Mouse (Mus musculus): Measurements from ENCODE around the gene Ctc1.

DNA sequence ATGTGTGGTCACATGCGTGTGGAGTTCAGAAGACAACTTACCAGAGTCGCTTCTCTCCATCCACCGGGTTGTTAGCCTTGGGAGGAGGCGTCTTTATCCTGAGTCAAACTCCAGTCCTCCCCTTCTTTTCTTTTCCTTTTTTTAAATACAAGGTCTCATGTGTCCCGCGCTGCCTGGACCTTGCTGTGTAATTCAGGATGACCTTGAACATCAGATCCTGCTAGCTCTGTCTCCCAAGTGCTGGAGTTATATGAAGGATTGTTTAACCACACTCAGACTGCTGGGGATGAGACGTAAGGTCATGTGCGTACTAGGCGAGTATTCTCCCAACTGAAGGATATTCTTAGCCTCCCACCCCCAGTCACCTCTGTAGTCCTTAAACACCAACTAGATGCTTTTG is 61.6 kb downstream of the Ctc1 start:
- TF ChIP-seq CTCF (IDR thresholded peaks at IDR 0.05; ENCODE audit: low read depth) (no peak), EP300 (IDR thresholded peaks at IDR 0.05; ENCODE audit: low read depth) (no peak)
